Mouse (Mus musculus) brain, embryonic 14.5 days (tissue): ENCODE data around the gene Fbxw10.

ENCODE experiments used
- CTCF ChIP-seq: fragments of 200-500 bp; IDR thresholded peaks from 2 replicates; pipeline ENCODE4 v1.5.1; 2012; ENCODE audit warnings: inconsistent platforms, mild to moderate bottlenecking, moderate library complexity, borderline replicate concordance; ENCODE audit not compliant: insufficient read depth, insufficient read length; ENCODE audit errors: extremely low read depth
- POLR2A ChIP-seq: fragments of 200-500 bp; IDR thresholded peaks from 2 replicates; pipeline ENCODE4 v1.6.1; 2012; ENCODE audit warnings: mild to moderate bottlenecking, inconsistent platforms, borderline replicate concordance; ENCODE audit not compliant: poor library complexity, insufficient read depth, insufficient read length, severe bottlenecking; ENCODE audit errors: extremely low read depth

GRCm38 (mm10) chr11:62827911-62828310, 19.0 kb upstream of the Fbxw10 start:
- TF ChIP-seq CTCF (no peak), POLR2A (no peak)
